Mouse (Mus musculus): Measurements from ENCODE around the gene Tubb4b.

- TF ChIP-seq CHD2 (IDR thresholded peaks at IDR 0.05; ENCODE audit: low read depth, low read length), result no peak
- no peak for TF ChIP-seq ZC3H11A (IDR thresholded peaks at IDR 0.05; ENCODE audit: borderline replicate concordance, low read depth, low read length)
- TF ChIP-seq MAFK (IDR thresholded peaks at IDR 0.05; ENCODE audit: insufficient read depth, low read depth, low read length), result no peak
- no peak for TF ChIP-seq ZNF384 (IDR thresholded peaks at IDR 0.05; ENCODE audit: low read depth, low read length)
- TF ChIP-seq HCFC1 (IDR thresholded peaks at IDR 0.05; ENCODE audit: borderline replicate concordance, insufficient read depth, low read length), result no peak
Measured at GRCm38 (mm10) chr2:25273010-25273409, 48.5 kb upstream of the Tubb4b start.
